Mouse (Mus musculus) midbrain, embryonic 14.5 days (tissue): ENCODE results near the gene Ptgs1. TPM values are rescaled to one million over a fixed set of nuclear protein-coding genes. Genes with fewer than 3 reads are reported as not detected.

ENCODE experiments used
- ATAC-seq: fragments of 200-750 bp; cut with Nextera tagmentation; 2 replicates; pipeline ENCODE4 v1.8.0; 2017; ENCODE audit warnings: moderate number of reproducible peaks, moderate library complexity; ENCODE audit not compliant: low FRiP score, low TSS enrichment
- DNase-seq: peaks from one replicate; pipeline ENCODE4 v3.0.0-alpha.2; 2015
- H3K27ac ChIP-seq: fragments of 300-500 bp; sonication (generic); replicated peaks from 2 replicates; pipeline ENCODE4 v1.5.1; 2014; ENCODE audit warnings: mild to moderate bottlenecking, low read depth, low read length, moderate library complexity
- H3K27me3 ChIP-seq: fragments of 300-500 bp; sonication (generic); 2 replicates; pipeline ENCODE4 v1.6.1; 2014; ENCODE audit warnings: low read length, control low read depth, mixed read lengths; ENCODE audit not compliant: control insufficient read depth, insufficient read depth
- H3K36me3 ChIP-seq: fragments of 300-500 bp; sonication (generic); 2 replicates; pipeline ENCODE4 v1.6.1; 2014; ENCODE audit warnings: low read length, control low read depth; ENCODE audit not compliant: control insufficient read depth, insufficient read depth
- H3K4me1 ChIP-seq: fragments of 300-500 bp; sonication (generic); 2 replicates; pipeline ENCODE4 v1.6.1; 2014; ENCODE audit warnings: mild to moderate bottlenecking, antibody characterized with exemption, low read length, control low read depth; ENCODE audit not compliant: control insufficient read depth, insufficient read depth
- H3K4me2 ChIP-seq: fragments of 300-500 bp; sonication (generic); 2 replicates; pipeline ENCODE4 v1.6.1; 2014; ENCODE audit warnings: mild to moderate bottlenecking, low read length, moderate library complexity
- H3K4me3 ChIP-seq: fragments of 300-500 bp; sonication (generic); replicated peaks from 2 replicates; pipeline ENCODE4 v1.5.1; 2014; ENCODE audit warnings: low read depth, low read length
- H3K9ac ChIP-seq: fragments of 300-500 bp; sonication (generic); replicated peaks from 2 replicates; pipeline ENCODE4 v1.6.1; 2014; ENCODE audit warnings: mild to moderate bottlenecking, low read length, moderate library complexity
- H3K9me3 ChIP-seq: fragments of 300-500 bp; sonication (generic); 2 replicates; pipeline ENCODE4 v1.6.1; 2016; ENCODE audit warnings: low read length, control low read depth, mixed read lengths; ENCODE audit not compliant: control insufficient read depth
- WGBS: fragments of 180-500 bp; shearing (Covaris S2); extraction: QIAGEN DNeasy Blood & Tissue Kit; methylation state at CpG from one replicate; pipeline ENCODE4 v1.1.7; 2014; 5-methylcytosine and 5-hydroxymethylcytosine counted together
- polyA plus RNA-seq: library from polyadenylated mRNA; unstranded; fragments of >200 nt; fragmentation: Nextera tagmentation; extraction: Ambion mirVana; gene quantifications from 2 replicates; pipeline ENCODE4 v1.2.1, GENCODE M21; 2014

Ptgs1 gene
- polyA plus RNA-seq, 1 experiment from 2014 or later: 4.3 TPM

DNA sequence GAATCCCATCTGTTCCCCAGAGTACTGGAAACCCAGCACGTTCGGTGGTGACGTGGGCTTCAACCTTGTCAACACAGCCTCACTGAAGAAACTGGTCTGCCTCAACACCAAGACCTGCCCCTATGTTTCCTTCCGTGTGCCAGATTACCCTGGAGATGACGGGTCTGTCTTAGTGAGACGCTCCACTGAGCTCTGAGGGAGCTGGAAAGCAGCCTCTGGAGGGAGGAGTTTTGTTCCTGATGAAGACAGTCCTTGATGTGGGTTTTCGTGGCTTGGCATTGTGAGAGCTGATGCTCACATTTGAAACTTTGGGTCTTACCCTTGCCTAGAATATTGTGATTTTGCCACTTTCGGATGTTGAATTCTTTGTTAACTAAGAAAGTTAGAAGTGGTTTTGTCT lies 20.9 kb downstream of the Ptgs1 start:
- no peaks in the 10 kb centered on the region for H3K36me3 ChIP-seq
- no peak overlapping the region for H3K4me2 ChIP-seq
- ATAC-seq (no peak), DNase-seq (no peak)
- H3K4me1 ChIP-seq: no peaks in the 10 kb centered on the region
- H3K9ac ChIP-seq: no peak overlapping the region
- no peak overlapping the region for H3K4me3 ChIP-seq
- H3K27ac ChIP-seq: no peak overlapping the region
- no peaks in the 10 kb centered on the region for H3K27me3 ChIP-seq
- H3K9me3 ChIP-seq: no peaks in the 10 kb centered on the region
- WGBS: 84% methylated on average over 8 of the region's 8 CpGs

DNA sequence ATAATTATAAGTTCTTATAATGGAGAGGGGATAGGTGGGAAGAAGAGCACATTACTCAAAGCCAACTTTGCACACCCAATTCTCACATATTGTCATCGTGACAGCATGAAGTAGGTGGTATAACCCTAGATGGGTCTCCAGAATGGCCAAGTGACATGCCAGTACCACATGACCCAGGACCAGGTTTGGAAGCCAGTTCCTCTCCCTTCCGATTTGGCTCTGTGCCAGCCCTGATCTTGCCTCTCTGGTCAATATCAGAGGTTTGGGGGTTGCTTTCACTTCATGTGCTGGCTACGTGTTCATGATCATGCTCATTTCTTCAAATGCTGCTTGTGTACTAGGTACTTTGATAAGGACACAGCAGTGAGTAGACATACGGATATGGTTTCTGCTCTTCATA lies 22.3 kb downstream of the Ptgs1 start:
- Histone ChIP-seq H3K4me3 (no peak overlapping the region), H3K27ac (no peak overlapping the region), H3K36me3 (no peaks in the 10 kb centered on the region), H3K27me3 (no peaks in the 10 kb centered on the region), H3K9me3 (no peaks in the 10 kb centered on the region), H3K9ac (no peak overlapping the region), H3K4me1 (no peaks in the 10 kb centered on the region), H3K4me2 (no peak overlapping the region)
- 93% methylated on average over 4 of the region's 4 CpGs for WGBS
- DNase-seq (no peak), ATAC-seq (no peak)

- Histone ChIP-seq H3K9me3 (no peaks in the 10 kb centered on the region), H3K9ac (no peak overlapping the region), H3K4me3 (no peak overlapping the region), H3K36me3 (no peaks in the 10 kb centered on the region), H3K27me3 (no peaks in the 10 kb centered on the region), H3K27ac (no peak overlapping the region), H3K4me2 (no peak overlapping the region), H3K4me1 (no peaks in the 10 kb centered on the region)
- no peak for DNase-seq
- ATAC-seq: no peak
- 79% methylated on average over 2 of the region's 2 CpGs for WGBS
These were observed 24.2 kb downstream of the Ptgs1 start for GRCm38 (mm10) chr2:36254445-36254844.

GRCm38 (mm10) chr2:36256931-36257330 lies 26.7 kb downstream of the Ptgs1 start:
- Histone ChIP-seq H3K27ac (no peak overlapping the region), H3K9me3 (no peaks in the 10 kb centered on the region), H3K27me3 (no peaks in the 10 kb centered on the region), H3K4me2 (no peak overlapping the region), H3K4me3 (no peak overlapping the region), H3K36me3 (no peaks in the 10 kb centered on the region), H3K9ac (no peak overlapping the region), H3K4me1 (no peaks in the 10 kb centered on the region)
- ATAC-seq: no peak
- no peak for DNase-seq

DNA sequence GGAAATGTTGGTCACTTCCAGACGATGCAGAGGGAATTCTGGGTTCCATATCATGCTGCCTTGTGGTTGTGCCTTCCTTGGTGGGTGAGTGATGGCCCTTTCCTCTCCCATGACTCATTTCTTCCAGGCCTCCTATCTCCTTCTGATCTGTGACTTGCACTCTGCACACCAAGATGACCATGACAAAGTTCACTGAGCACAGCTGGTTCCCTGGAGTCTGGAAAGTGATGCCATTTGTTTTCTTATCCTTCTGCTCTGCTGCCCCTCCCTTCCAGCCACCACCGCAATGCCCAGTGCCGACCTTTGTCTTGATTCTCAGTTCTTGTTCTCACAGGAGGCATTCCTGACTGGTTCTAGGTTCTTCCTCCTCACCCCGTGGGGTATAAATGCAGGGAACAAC lies 29.2 kb downstream of the Ptgs1 start:
- Histone ChIP-seq H3K27ac (no peak overlapping the region), H3K9ac (no peak overlapping the region), H3K9me3 (no peaks in the 10 kb centered on the region), H3K36me3 (no peaks in the 10 kb centered on the region), H3K4me1 (no peaks in the 10 kb centered on the region), H3K27me3 (no peaks in the 10 kb centered on the region), H3K4me3 (no peak overlapping the region), H3K4me2 (no peak overlapping the region)
- 69% methylated on average over 4 of the region's 4 CpGs for WGBS
- no peak for DNase-seq
- no peak for ATAC-seq

- H3K4me1 ChIP-seq: no peaks in the 10 kb centered on the region
- WGBS: 81% methylated on average over 6 of the region's 6 CpGs
- DNase-seq: no peak
- no peaks in the 10 kb centered on the region for H3K36me3 ChIP-seq
- H3K27ac ChIP-seq: no peak overlapping the region
- H3K27me3 ChIP-seq: no peaks in the 10 kb centered on the region
- no peaks in the 10 kb centered on the region for H3K9me3 ChIP-seq
- no peak overlapping the region for H3K9ac ChIP-seq
- no peak for ATAC-seq
- H3K4me3 ChIP-seq: no peak overlapping the region
- no peak overlapping the region for H3K4me2 ChIP-seq
These were observed 29.7 kb downstream of the Ptgs1 start for GRCm38 (mm10) chr2:36259798-36260540.

DNA sequence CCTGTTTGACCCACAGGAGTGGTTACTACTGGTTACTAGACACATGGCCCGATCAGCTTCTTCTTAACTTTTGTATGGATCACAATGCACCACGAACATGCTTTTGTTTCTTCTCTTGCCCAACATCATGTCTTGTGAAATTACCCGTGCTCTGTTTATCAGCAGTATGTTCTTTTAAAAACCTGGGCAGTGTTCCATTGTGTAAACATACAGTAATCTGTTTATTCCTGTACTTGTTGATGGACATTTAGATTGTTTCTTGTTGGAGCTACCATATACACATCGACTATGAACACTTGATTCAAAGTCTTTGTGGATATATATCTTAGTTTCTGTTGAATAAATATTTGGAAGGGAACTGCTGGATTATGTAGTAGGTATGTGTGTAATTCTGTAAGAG lies 31.8 kb downstream of the Ptgs1 start:
- 87% methylated on average over 4 of the region's 4 CpGs for WGBS

DNA sequence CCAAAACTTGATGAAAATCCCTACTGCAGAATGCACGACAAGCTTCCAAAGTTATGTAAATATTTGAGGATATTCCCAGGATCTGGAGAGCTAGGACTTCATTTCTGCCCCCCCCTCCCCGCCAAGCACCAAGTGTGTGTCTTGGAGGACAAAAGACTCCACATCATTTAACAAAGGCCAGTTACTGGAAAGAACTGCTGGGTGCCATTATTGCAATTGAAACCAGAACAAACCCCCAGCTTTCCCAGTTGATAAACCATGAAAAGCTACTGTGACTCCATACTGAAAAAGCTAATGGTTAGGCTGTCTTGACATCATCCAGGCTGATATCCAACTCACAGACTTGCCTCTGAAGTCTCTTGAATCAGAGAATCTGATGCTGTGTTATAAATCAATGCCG lies 39.2 kb downstream of the Ptgs1 start:
- Histone ChIP-seq H3K27me3 (no peaks in the 10 kb centered on the region), H3K36me3 (no peaks in the 10 kb centered on the region), H3K9me3 (no peaks in the 10 kb centered on the region), H3K4me2 (no peak overlapping the region), H3K4me1 (no peaks in the 10 kb centered on the region), H3K9ac (no peak overlapping the region), H3K27ac (no peak overlapping the region), H3K4me3 (no peak overlapping the region)
- no peak for ATAC-seq
- WGBS: 25% methylated on average over 3 of the region's 3 CpGs
- DNase-seq: peak; percentile 15

More for the DNA sequence above, 31.8 kb downstream of the Ptgs1 start:
- no peaks in the 10 kb centered on the region for H3K36me3 ChIP-seq
- no peak overlapping the region for H3K4me2 ChIP-seq
- H3K27ac ChIP-seq: no peak overlapping the region
- H3K4me1 ChIP-seq: no peaks in the 10 kb centered on the region
- no peak overlapping the region for H3K4me3 ChIP-seq
- H3K9me3 ChIP-seq: no peaks in the 10 kb centered on the region
- ATAC-seq: no peak
- H3K27me3 ChIP-seq: no peaks in the 10 kb centered on the region
- H3K9ac ChIP-seq: no peak overlapping the region
- no peak for DNase-seq

- 28% methylated on average over 2 of the region's 2 CpGs for WGBS
- no peaks in the 10 kb centered on the region for H3K36me3 ChIP-seq
- no peak overlapping the region for H3K27ac ChIP-seq
- no peaks in the 10 kb centered on the region for H3K4me1 ChIP-seq
- H3K27me3 ChIP-seq: no peaks in the 10 kb centered on the region
- DNase-seq (no peak), ATAC-seq (no peak)
- H3K9ac ChIP-seq: no peak overlapping the region
- H3K4me3 ChIP-seq: no peak overlapping the region
- H3K4me2 ChIP-seq: no peak overlapping the region
- no peaks in the 10 kb centered on the region for H3K9me3 ChIP-seq
These were observed 40.0 kb downstream of the Ptgs1 start for GRCm38 (mm10) chr2:36270186-36270585.
